Mouse (Mus musculus) R1 (cell line): ENCODE measurements at regions not wholly inside any gene's neighbourhood (a gene's known extent, or its start where the extent isn't known, plus 50 kb on each side); places are given as distances from the start of the nearest gene placed in this dataset.

Experiments used
- DNase-seq: peaks from one replicate; pipeline ENCODE4 v3.0.0-alpha.2; 2018; ENCODE audit warnings: low read depth, low spot score

- no peak for DNase-seq
These were observed 106.4 kb downstream of the Vapb start for GRCm38 (mm10) chr2:173843671-173844070.

- no peak for DNase-seq
These were observed 107.2 kb downstream of the Vapb start for GRCm38 (mm10) chr2:173844524-173844923.

- no peak for DNase-seq
These were observed 108.1 kb downstream of the Vapb start for GRCm38 (mm10) chr2:173845155-173846029.

- no peak for DNase-seq
These were observed 113.7 kb downstream of the Vapb start for GRCm38 (mm10) chr2:173851054-173851453.

- peak; percentile 17 for DNase-seq
These were observed 116.9 kb downstream of the Vapb start for GRCm38 (mm10) chr2:173854172-173854723.

- no peak for DNase-seq
These were observed 117.5 kb downstream of the Vapb start for GRCm38 (mm10) chr2:173854846-173855245.

GRCm38 (mm10) chr2:173855296-173855695 lies 118.0 kb downstream of the Vapb start:
- no peak for DNase-seq

- no peak for DNase-seq
These were observed 119.7 kb downstream of the Vapb start for GRCm38 (mm10) chr2:173857006-173857405.

- DNase-seq: no peak
These were observed 135.7 kb downstream of the Vapb start for GRCm38 (mm10) chr2:173873048-173873447.
